Mouse (Mus musculus) thymus, postnatal 10 days (tissue): Measurements from ENCODE around the gene Ick.
"Not testable (repeated sequence)": the region's sequence is repeated elsewhere in the genome, so short reads cannot be mapped to it uniquely, and the experiment has no call there.

Source experiments
- DNase-seq, 2 experiments: peaks; one replicate each; pipeline ENCODE4 v3.0.0; 2021; ENCODE audit warnings: low spot score in 2 of 2

The Ick gene

DNA sequence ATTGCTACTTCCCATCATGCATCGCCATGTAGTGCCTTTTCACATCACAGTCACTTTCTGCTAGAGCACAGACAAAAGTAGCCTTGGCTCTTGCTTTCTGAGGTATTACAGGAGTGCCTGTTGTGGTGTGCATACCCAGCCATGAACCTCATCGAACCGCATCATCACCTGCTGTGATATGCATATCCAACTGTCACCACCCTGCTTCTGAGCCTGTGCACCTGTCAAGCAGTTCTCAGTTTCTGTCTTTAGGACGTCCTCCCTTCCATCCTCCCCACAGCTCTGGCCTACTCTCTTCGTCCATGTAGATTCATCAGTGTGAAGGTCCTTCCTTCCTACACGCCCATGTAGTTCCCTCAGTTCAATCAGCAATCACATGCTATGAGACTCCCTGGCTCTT lies 39.2 kb downstream of the Ick start:
- no peak for DNase-seq

GRCm38 (mm10) chr9:78149770-78150169 lies 40.8 kb downstream of the Ick start:
- DNase-seq, result not testable (repeated sequence)

- no peak for DNase-seq
Measured at GRCm38 (mm10) chr9:78154211-78154977, 45.4 kb downstream of the Ick start.

DNA sequence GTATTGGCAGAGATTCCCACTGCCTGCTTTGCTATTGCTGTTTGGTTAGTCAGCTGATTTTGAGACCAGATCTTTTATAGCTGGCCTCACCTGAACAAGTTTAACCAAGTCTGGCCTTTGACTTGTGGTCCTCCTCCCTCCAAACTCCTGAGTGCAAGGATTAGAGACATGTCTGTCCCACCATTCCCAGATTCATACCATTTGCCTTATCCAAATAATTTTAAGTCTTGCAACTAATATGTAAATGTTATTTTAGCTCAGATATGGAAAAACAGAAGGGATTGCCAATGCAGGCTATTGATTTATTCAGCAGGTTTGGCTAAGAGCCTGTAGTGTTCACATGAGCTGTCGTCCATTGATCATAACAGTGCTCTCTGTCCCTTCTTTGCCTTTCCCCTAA lies 48.2 kb downstream of the Ick start:
- DNase-seq, result no peak

DNA sequence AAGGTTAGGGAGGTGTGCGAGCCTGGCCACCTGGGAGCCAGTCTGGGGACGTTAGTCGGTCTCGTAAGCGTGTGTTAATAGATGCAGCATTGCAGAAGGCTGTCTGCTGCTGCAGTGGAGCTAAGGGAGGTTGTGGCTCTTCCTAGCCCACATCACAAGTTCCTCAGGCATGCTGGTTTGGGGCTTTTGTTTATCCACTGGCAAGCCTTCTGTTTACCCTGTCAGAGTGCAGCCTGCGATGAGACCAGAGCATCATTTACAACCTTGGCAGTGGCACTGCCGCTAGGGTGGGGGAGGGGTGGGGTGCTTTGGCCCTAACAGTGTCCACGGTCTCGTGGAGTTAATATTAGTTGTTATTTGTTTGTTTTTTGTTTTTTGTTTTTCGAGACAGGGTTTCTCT lies 54.3 kb downstream of the Ick start:
- DNase-seq, result no peak

DNA sequence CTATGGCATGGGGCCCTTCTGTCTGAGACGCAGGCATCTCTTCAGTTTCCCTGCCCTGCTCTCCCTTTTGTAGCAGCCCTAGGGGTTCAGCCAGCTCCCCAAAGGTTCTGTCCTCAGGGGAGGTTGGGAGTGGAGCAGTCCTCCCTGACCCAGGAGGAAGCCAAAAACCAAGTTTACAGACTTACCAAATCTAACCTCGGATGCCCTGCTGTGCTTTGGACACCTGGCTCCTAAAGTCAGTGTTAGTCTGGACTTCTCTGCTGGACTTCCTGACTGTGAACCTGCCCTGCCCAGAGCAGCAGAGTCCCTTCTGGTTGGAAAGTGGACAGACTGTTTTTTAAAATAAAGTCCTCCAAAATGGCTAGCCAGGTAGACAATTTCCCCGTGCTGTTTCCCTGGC lies 55.7 kb downstream of the Ick start:
- DNase-seq, result no peak

DNA sequence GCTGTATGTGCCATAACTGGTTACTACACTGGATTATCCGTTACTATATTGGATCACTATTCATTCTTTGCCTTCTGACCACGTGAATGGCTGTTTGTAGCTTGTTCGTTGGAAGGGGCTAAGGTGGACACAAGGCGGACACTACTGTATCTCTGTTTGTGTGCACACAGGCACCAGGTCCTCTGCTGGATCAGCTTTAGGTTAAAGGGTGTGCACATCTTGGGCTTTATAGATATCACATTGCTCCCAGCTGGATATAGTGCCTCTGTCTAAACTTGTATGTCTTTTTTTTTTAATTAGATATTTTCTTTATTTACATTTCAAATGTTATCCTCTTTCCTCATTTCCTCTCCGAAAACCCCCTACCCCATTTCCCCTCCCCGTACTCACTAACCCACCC lies 56.5 kb downstream of the Ick start:
- DNase-seq, result no peak

DNA sequence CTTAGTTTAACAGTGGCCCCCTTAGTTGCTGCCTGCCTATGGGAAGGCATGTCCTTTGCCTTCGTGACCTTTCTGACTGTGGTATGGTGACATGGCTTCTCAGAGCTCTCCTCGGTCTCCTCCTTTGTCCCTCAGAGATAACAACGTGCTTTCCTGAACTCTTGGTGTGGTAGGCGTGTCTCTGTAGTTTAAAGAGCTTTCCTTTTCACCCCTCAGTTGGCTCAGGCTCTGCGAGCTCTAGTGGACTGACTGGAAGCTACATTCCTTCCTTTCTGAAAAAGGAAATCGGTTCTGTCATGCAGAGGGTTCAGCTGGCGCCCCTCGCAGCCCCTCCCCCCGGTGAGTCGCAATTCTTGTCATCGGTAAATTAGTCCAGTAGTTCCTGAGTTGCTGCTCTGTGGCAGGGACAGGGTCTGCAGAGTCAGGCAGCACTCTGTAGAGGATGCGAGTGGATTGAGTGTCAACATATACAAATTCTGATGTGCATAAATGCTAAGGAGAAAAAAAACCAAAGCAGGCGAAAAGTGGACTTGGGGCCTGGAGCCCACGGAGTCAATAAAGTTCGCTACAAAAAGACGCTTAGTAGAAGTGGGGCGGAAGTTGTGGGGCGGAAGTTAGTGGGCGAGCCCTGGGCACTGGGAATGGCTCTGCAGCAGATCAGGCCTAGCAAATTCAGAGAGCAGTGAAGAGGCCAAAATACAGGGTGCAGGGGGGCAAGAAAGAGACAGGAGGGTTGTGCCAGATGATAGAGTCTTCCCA lies 57.9 kb downstream of the Ick start:
- no peak for DNase-seq

DNA sequence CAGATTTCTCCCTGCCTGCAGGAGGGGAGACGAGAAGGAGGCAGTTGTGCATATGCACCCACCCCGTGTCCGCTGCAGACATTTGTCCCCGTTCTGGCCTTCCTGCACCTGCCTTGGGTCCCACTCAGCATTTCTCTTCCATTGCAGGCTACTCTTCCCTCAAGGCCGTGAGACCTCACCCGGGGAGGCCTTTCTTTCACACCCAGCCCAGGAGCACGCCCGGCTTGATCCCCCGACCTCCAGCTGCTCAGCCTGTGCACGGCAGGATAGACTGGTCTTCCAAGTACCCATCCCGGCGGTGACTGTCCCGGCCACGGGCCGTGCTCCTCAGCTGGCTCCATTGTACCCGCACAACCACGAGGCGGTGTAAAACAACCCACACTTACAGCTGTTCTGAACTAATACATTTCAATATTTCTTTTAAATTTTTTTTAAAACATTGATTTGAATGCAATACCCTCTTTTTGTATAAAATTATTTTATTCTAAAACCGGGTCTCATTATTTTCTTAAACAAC lies 58.5 kb downstream of the Ick start:
- no peak for DNase-seq

GRCm38 (mm10) chr9:78168864-78169263 lies 59.9 kb downstream of the Ick start:
- no peak for DNase-seq

DNA sequence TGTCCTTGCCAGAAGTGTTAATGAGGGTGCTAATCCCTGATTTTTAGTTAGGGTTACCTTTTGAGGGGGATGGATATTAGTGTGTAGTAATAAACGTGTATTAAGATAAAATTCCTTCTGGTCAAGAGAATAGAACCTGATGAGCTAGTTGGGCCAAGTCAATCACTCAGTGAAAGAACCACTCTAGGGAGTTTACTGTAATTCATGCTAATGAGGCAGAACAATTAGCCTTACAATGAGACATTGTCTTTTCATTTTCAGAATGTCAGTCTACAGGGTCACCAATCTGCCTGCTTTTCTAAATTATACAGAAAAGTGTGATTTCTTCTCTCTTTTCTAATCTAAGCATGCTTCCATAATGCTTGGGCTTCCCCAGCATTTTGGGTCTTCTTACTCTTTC lies 65.0 kb downstream of the Ick start:
- DNase-seq, result no peak

- DNase-seq, result not testable (repeated sequence)
Measured at GRCm38 (mm10) chr9:78174925-78175276, 65.9 kb downstream of the Ick start.

DNA sequence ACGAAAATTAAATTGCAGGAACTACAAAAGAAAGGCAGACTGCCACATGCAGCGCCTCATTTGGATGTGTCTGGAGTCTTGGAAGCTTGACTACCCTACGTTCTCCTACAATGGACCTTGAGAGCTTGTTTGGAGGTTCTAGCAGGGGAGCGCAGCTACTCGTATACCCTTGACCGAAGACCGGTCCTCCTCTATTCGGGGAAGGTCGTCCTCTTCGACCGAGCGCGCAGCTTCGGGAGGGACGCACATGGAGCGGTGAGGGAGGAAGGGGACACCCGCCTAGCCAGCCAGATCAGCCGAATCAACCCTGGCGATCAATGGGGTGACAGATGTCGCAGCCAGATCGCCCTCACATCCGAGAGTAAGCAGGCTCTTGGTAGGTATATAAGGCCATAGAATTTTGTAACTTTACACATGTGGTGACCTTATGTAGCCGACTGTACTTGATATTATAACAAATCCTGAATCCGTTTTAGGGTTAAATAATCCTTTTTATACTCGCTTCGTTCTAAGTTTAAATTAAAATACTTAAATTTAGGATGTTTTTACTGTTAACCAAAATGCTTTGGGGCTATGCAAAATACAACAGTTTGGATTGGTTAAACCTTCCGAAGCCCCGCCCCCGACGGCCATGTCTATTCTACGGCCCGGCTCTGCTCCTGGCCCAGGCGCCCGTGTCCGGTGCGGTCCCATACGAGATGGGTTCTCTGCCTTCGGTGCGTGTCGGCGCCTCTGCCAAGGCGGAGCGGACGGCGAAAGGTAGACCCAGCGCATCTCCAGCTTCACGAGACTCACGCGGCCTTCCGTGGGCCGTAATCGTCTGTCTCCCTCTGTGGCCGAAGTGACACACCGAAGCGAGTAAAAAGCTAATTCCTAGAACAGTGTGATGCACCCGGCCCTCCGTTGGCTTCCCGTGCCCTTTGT lies 66.5 kb downstream of the Ick start:
- peak; percentile 89 to 95 for DNase-seq

DNA sequence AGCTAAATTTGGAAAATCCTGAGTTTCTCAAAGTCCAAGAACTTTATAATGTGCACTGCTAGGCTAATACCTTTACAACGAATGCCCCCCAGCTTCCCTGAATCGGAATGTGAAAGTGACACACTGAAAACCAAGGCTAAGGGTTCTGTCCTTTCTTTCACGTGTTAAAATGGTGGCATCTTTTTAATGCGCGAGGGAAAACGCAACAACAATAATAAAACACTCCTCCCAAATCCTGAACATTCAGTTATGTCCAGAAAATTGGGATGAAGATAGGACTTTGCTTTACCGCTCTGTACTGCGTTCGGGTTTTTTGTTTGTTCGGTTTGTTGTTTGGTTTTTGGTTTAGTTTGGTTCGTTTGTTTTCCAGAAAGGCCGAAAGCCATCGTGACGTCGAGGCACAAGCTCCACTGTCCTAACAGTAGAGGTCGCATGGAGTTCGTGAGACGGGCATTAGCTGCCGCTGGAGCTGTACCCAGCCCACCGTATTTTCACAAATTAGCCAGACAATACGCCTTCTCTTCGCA lies 67.3 kb downstream of the Ick start:
- DNase-seq, result peak; percentile 38 to 43

- DNase-seq, result peak; percentile 16 to 30
Measured at GRCm38 (mm10) chr9:78176831-78177230, 67.8 kb downstream of the Ick start.

GRCm38 (mm10) chr9:78178197-78178596 lies 69.2 kb downstream of the Ick start:
- no peak for DNase-seq

DNA sequence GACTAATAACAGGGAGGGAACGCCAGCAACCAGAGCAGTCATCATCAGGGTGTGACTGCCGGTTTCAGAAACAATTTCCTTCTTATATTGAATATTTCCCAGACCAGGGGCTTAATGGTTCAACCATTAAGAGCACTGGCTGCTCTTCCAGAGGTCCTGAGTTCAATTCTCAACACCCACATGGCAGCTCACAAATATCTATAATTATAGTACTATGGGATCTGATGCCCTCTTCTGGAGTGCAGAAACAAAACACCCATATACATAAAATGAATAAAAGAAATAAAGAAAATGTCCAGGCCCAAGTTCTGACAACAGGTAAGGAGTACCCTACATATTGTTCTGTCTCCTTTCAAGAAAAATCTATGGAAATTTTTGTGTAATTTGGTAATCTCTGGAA lies 70.1 kb downstream of the Ick start:
- no peak for DNase-seq

- DNase-seq, result not testable (repeated sequence)
Measured at GRCm38 (mm10) chr9:78182474-78182873, 73.5 kb downstream of the Ick start, which contains the start of gene Gsta4. Gsta4 (plus strand) TSS chr9:78182774.

GRCm38 (mm10) chr9:78185686-78186085 lies 76.7 kb downstream of the Ick start:
- no peak for DNase-seq

GRCm38 (mm10) chr9:78188910-78189309 lies 79.9 kb downstream of the Ick start:
- DNase-seq, result no peak
